Mouse (Mus musculus): ENCODE results near the gene Anxa6. TPM values are rescaled to one million over a fixed set of nuclear protein-coding genes. Genes with fewer than 3 reads are reported as not detected.

Anxa6 gene
- total and polyA plus RNA-seq, 2 experiments from 2014 or later, result 37.6 to 51.5 TPM

GRCm38 (mm10) chr11:55066921-55067320, 33.7 kb upstream of the Anxa6 start:
- DNase-seq (ENCODE audit: low spot score) (no peak), ATAC-seq (ENCODE audit: low FRiP score) (no peak)
- Histone ChIP-seq H3K4me3 (ENCODE audit: low read depth, low read length) (no peak overlapping the region), H3K9me3 (ENCODE audit: low read length) (no peaks in the 10 kb centered on the region), H3K27me3 (ENCODE audit: insufficient read depth, low read length) (no peaks in the 10 kb centered on the region), H3K36me3 (ENCODE audit: insufficient read depth, low read length) (no peaks in the 10 kb centered on the region), H3K9ac (replicated peaks; ENCODE audit: low read length, poor library complexity, severe bottlenecking) (no peak overlapping the region), H3K4me2 (ENCODE audit: low read depth, low read length, poor library complexity, severe bottlenecking) (no peak overlapping the region), H3K4me1 (ENCODE audit: insufficient read depth, low read length) (no peaks in the 10 kb centered on the region), H3K27ac (ENCODE audit: low read depth, low read length) (no peak overlapping the region)
- WGBS, result 54% methylated on average over 4 of the region's 4 CpGs
- no peak for TF ChIP-seq CTCF (IDR thresholded peaks at IDR 0.05)

GRCm38 (mm10) chr11:55062856-55063255, 29.6 kb upstream of the Anxa6 start:
- no peak for ATAC-seq (ENCODE audit: low FRiP score)

GRCm38 (mm10) chr11:55060802-55061201, 27.6 kb upstream of the Anxa6 start:
- no peak for TF ChIP-seq CTCF (IDR thresholded peaks at IDR 0.05)
- Histone ChIP-seq H3K4me2 (ENCODE audit: low read depth, low read length, poor library complexity, severe bottlenecking) (no peak overlapping the region), H3K27ac (ENCODE audit: low read depth, low read length) (no peak overlapping the region), H3K4me3 (ENCODE audit: low read depth, low read length) (no peak overlapping the region), H3K36me3 (ENCODE audit: insufficient read depth, low read length) (no peaks in the 10 kb centered on the region), H3K9ac (replicated peaks; ENCODE audit: low read length, poor library complexity, severe bottlenecking) (no peak overlapping the region), H3K4me1 (ENCODE audit: insufficient read depth, low read length) (no peaks in the 10 kb centered on the region), H3K27me3 (ENCODE audit: insufficient read depth, low read length) (no peaks in the 10 kb centered on the region), H3K9me3 (ENCODE audit: low read length) (no peaks in the 10 kb centered on the region)
- no peak for ATAC-seq (ENCODE audit: low FRiP score)
- DNase-seq (ENCODE audit: low spot score), result no peak
- WGBS, result 92% methylated on average over 5 of the region's 5 CpGs

More at GRCm38 (mm10) chr11:55062856-55063255, 29.6 kb upstream of the Anxa6 start:
- Histone ChIP-seq H3K9ac (replicated peaks; ENCODE audit: low read length, poor library complexity, severe bottlenecking) (no peak overlapping the region), H3K27me3 (ENCODE audit: insufficient read depth, low read length) (no peaks in the 10 kb centered on the region), H3K27ac (ENCODE audit: low read depth, low read length) (no peak overlapping the region), H3K36me3 (ENCODE audit: insufficient read depth, low read length) (no peaks in the 10 kb centered on the region), H3K4me3 (ENCODE audit: low read depth, low read length) (no peak overlapping the region), H3K4me1 (ENCODE audit: insufficient read depth, low read length) (no peaks in the 10 kb centered on the region), H3K4me2 (ENCODE audit: low read depth, low read length, poor library complexity, severe bottlenecking) (no peak overlapping the region), H3K9me3 (ENCODE audit: low read length) (no peaks in the 10 kb centered on the region)
- WGBS, result 60% methylated on average over 5 of the region's 5 CpGs
- no peak for TF ChIP-seq CTCF (IDR thresholded peaks at IDR 0.05)
- no peak for DNase-seq (ENCODE audit: low spot score)

- Histone ChIP-seq H3K4me1 (ENCODE audit: insufficient read depth, low read length) (no peaks in the 10 kb centered on the region), H3K9ac (replicated peaks; ENCODE audit: low read length, poor library complexity, severe bottlenecking) (no peak overlapping the region), H3K27me3 (ENCODE audit: insufficient read depth, low read length) (no peaks in the 10 kb centered on the region), H3K4me2 (ENCODE audit: low read depth, low read length, poor library complexity, severe bottlenecking) (no peak overlapping the region), H3K36me3 (ENCODE audit: insufficient read depth, low read length) (no peaks in the 10 kb centered on the region), H3K27ac (ENCODE audit: low read depth, low read length) (no peak overlapping the region), H3K9me3 (ENCODE audit: low read length) (no peaks in the 10 kb centered on the region), H3K4me3 (ENCODE audit: low read depth, low read length) (no peak overlapping the region)
- WGBS, result 83% methylated on average over 3 of the region's 3 CpGs
- peak; percentile 35 for TF ChIP-seq CTCF (IDR thresholded peaks at IDR 0.05)
- no peak for DNase-seq (ENCODE audit: low spot score)
- ATAC-seq (ENCODE audit: low FRiP score), result no peak
Observed at GRCm38 (mm10) chr11:55057511-55057910, 24.3 kb upstream of the Anxa6 start.

- DNase-seq (ENCODE audit: low spot score) (no peak), ATAC-seq (ENCODE audit: low FRiP score) (no peak)
- H3K4me3 ChIP-seq (ENCODE audit: low read depth, low read length), result no peak overlapping the region
- H3K36me3 ChIP-seq (ENCODE audit: insufficient read depth, low read length), result no peaks in the 10 kb centered on the region
- no peaks in the 10 kb centered on the region for H3K9me3 ChIP-seq (ENCODE audit: low read length)
- H3K4me1 ChIP-seq (ENCODE audit: insufficient read depth, low read length), result no peaks in the 10 kb centered on the region
- TF ChIP-seq CTCF (IDR thresholded peaks at IDR 0.05), result no peak
- H3K27ac ChIP-seq (ENCODE audit: low read depth, low read length), result no peak overlapping the region
- 89% methylated on average over 7 of the region's 7 CpGs for WGBS
- no peaks in the 10 kb centered on the region for H3K27me3 ChIP-seq (ENCODE audit: insufficient read depth, low read length)
- H3K9ac ChIP-seq (replicated peaks; ENCODE audit: low read length, poor library complexity, severe bottlenecking), result no peak overlapping the region
- no peak overlapping the region for H3K4me2 ChIP-seq (ENCODE audit: low read depth, low read length, poor library complexity, severe bottlenecking)
Observed at GRCm38 (mm10) chr11:55050837-55051510, 17.7 kb upstream of the Anxa6 start.

GRCm38 (mm10) chr11:55046600-55046999, 13.4 kb upstream of the Anxa6 start:
- Histone ChIP-seq H3K4me3 (ENCODE audit: low read depth, low read length) (no peak overlapping the region), H3K4me2 (ENCODE audit: low read depth, low read length, poor library complexity, severe bottlenecking) (no peak overlapping the region), H3K27me3 (ENCODE audit: insufficient read depth, low read length) (no peaks in the 10 kb centered on the region), H3K4me1 (ENCODE audit: insufficient read depth, low read length) (no peaks in the 10 kb centered on the region), H3K36me3 (ENCODE audit: insufficient read depth, low read length) (no peaks in the 10 kb centered on the region), H3K27ac (ENCODE audit: low read depth, low read length) (no peak overlapping the region), H3K9me3 (ENCODE audit: low read length) (no peaks in the 10 kb centered on the region), H3K9ac (replicated peaks; ENCODE audit: low read length, poor library complexity, severe bottlenecking) (no peak overlapping the region)
- WGBS, result 62% methylated on average over 5 of the region's 5 CpGs
- no peak for DNase-seq (ENCODE audit: low spot score)
- no peak for ATAC-seq (ENCODE audit: low FRiP score)
- peak; percentile 57 for TF ChIP-seq CTCF (IDR thresholded peaks at IDR 0.05)
